Mouse (Mus musculus): Measurements from ENCODE around the gene Snf8.
A peak's percentile ranks its signal among the peaks of the same experiment; 100 is the strongest.

Gene Snf8

GRCm38 (mm10) chr11:96028130-96028529 lies 6.6 kb upstream of the Snf8 start:
- no peak for DNase-seq (ENCODE audit: low spot score)

GRCm38 (mm10) chr11:96030571-96030970 lies 4.1 kb upstream of the Snf8 start:
- no peak for DNase-seq (ENCODE audit: low spot score)

- DNase-seq (ENCODE audit: low spot score), result no peak
These were observed 3.0 kb upstream of the Snf8 start for GRCm38 (mm10) chr11:96031701-96032100.

DNA sequence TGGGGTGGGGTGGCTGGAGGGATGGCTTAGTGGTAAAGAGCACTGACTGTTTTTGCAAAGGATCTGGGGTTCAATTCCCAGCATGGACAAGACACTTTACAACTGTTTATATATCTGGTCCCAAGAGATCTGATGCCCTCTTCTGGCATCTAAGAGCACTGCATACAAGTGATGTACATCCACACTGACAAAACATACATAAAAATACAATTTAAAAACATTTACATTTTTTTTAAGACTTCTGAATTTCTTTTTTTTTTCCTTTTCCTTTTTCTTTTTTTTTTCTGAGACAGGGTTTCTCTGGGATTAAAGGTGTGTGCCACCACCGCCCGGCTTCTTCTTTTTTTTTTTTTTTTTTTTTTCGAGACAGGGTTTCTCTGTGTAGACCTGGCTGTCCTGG lies 1.4 kb upstream of the Snf8 start:
- DNase-seq (ENCODE audit: low spot score), result no peak

- DNase-seq (ENCODE audit: low spot score), result no peak
These were observed 569 bp upstream of the Snf8 start for GRCm38 (mm10) chr11:96034116-96034515.

GRCm38 (mm10) chr11:96035133-96035532 lies 448 bp downstream of the Snf8 start:
- no peak for DNase-seq (ENCODE audit: low spot score)

DNA sequence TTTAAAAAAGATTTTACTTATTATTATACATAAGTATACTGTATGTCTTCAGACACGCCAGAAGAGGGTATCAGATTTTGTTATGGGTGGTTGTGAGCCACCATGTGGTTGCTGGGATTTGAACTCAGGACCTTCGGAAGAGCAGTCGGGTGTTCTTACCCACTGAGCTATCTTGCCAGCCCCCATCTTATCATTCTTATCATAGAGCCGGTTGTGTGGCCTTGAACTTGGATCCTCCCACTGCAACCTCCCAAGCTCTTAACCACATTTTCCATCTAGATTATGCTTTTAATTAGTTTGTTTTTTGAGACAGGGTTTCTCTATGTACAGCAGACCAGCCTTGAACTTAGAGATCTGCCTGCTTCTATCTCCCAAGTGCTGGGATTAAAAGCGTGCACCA lies 2.8 kb downstream of the Snf8 start:
- no peak for DNase-seq (ENCODE audit: low spot score)

GRCm38 (mm10) chr11:96038560-96038959 lies 3.9 kb downstream of the Snf8 start:
- DNase-seq (ENCODE audit: low spot score), result no peak

- no peak for DNase-seq (ENCODE audit: low spot score)
These were observed 10.3 kb downstream of the Snf8 start for GRCm38 (mm10) chr11:96044803-96045567.

GRCm38 (mm10) chr11:96046028-96046427 lies 11.3 kb downstream of the Snf8 start:
- DNase-seq (ENCODE audit: low spot score), result no peak

GRCm38 (mm10) chr11:96046793-96047192 lies 12.1 kb downstream of the Snf8 start:
- DNase-seq (ENCODE audit: low spot score), result no peak

GRCm38 (mm10) chr11:96047469-96048373 lies 13.0 kb downstream of the Snf8 start:
- DNase-seq (ENCODE audit: low spot score), result no peak

DNA sequence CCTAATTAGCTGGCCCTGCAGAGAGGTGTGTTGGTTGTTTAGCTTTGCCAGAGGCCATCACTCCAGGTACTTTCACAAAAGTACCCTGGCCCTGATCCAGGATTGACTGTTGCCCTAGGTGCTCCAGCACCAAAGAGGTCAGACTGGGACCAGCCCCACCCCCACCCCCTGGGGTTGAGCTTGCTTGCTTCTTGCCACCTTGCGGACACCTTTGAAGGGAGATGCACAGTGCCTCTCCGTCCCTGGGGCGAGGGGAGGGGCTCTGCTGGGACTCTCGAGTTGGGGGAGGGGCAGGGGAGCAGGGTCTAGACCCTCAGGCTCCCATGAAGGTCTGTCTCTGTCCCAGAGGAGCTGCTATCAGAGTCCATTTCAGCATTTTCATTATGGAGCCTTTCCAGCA lies 15.3 kb downstream of the Snf8 start:
- no peak for DNase-seq (ENCODE audit: low spot score)

GRCm38 (mm10) chr11:96050854-96051253 lies 16.2 kb downstream of the Snf8 start:
- DNase-seq (ENCODE audit: low spot score), result no peak

GRCm38 (mm10) chr11:96058309-96058708 lies 23.6 kb downstream of the Snf8 start:
- DNase-seq (ENCODE audit: low spot score), result no peak

DNA sequence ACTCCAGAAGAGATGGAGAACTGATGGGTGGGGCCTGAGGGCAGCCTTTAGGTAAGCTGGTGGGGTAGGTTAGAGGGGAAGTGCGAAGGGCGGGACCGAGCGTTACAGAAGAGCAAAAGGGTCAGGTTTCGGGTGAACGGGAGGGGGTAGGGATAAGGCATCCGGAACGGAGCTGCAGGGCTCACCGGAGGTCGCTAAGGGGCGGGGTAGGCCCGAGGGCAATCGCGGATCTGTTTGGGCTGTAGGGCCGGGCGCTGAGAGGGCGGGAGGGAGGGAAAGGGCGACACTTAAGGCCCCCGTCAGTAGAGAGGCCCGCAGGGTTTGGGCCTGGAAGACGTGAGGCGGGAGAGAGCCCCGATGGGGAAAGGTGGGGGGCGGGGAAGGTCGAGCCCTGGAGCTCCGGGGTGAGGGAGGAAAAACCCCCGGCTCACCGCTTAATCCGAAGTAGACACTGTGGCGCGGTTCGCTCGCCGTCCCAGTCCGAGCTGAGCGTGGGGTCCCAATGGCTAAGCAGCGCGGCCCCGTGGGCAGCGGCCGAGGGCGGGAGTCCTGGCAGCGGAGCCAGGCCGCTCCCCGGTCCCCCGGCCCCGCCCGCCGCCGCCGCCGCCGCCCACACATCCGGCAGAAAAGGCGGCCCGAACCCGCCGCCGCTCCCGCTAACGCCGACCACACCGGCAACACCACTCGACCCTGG lies 30.0 kb downstream of the Snf8 start:
- DNase-seq (ENCODE audit: low spot score), result no peak

DNA sequence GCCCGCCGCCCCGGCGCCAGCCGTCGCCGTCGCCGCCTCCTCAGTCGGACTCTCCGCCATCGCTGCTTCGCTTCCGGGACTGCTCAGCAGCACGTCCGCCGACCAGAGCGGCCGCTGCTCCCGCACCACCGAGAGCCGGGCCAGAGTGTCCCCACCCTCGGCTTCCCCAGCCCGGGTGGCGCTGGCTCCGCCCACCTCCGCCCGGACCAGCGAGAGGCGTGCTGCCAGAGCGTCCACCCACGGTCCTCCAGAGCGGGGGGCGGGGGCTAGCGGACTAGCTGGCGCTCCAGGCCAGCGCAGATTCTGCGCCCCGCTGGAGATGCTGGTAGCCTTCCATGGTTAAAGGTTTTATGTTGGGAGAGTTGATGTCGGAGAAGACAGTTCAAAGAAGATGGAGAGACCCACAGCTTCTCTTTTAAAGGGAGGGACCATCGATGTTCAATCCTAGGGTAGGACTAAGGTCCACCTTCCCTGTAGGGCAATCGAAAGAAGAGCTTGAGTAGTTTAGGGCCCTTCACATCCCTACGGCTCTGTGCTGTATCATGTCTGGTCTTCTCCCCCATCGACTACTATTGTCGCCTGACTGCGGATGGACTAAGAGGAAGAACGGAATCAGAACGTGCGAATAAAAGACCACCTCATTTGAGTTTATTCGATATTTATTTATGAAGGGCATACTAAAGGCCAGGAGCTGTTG lies 30.7 kb downstream of the Snf8 start, which contains the start of gene Ube2z:
Ube2z (minus strand) TSS at position 174 of the 697 bp plus-strand sequence.
- DNase-seq (ENCODE audit: low spot score), result peak; percentile 97

- no peak for DNase-seq (ENCODE audit: low spot score)
These were observed 33.5 kb downstream of the Snf8 start for GRCm38 (mm10) chr11:96068231-96068630.

DNA sequence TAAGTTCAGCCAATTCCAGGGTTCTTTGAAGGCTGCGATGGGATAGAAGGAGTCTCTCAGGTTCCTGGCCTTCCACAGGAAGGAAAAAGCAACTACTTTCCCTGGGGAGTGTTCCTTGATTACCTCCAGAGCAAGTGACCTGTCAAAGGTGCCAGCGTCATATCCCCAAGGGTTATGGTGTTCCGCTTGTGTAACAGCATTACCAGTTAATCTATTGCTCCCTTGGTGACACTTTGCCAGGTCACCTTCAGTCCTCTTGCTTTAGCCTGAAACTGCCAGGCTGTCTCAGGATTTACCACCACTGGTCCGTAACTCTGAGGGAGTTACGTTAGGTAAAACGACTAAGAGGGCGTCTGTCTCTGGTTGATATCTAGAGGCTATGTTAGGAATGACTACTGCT lies 35.7 kb downstream of the Snf8 start:
- no peak for DNase-seq (ENCODE audit: low spot score)

DNA sequence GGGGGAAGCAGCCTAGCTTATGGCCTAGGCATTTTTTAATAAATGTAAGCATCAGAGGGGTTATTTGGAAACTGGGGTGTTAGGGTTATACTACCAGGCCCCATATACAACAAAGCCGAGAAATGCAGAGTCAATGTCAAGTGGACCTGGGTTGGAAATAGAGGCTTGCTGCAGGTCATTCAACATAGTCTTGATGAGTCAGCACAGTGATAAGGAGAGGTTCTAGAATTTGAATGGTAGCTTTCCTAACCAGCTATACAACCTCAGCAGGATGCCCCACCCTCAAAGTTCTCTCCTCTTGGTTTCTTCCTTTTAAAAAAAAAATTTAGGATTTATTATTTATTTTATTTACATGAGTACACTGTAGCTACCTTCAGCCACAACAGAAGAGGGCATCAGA lies 36.3 kb downstream of the Snf8 start:
- DNase-seq (ENCODE audit: low spot score), result no peak

DNA sequence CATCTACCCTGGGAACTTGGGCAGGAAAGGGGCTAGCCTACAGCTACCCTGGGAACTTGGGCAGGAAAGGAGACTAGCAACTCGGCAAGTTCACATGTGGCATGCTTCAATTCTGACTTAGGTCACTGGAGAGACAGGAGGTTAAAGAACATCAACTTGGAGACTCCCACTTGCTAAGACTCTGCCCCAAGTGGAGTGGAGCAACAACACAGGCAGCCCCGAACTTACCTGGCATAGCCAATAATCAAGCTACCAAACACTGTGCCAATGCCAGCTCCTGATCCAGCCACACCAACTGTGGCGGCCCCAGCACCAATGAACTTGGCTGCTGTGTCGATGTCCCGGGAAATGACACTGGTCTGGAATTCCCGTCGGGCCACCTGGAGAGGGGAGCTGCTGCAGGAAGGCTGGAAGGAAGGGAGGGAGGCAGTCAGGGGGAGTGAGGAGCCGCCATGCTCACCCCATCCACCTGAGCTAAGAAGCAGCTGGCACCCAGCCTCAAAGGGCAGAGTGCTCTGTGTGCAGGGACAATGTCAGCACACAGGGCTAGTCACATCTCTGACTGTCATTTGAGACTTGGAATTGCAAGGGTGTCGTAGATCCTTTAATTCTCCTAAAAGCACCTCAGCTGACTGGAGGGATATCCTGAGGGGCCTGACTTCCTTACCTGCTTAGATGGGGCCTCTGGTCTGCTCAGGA lies 38.8 kb downstream of the Snf8 start:
- DNase-seq (ENCODE audit: low spot score), result no peak

Measured in urinary bladder, postnatal 25 days (tissue).